Comparison of ENCODE assay signal across 8 mouse cellular contexts in the genomic region with DNA sequence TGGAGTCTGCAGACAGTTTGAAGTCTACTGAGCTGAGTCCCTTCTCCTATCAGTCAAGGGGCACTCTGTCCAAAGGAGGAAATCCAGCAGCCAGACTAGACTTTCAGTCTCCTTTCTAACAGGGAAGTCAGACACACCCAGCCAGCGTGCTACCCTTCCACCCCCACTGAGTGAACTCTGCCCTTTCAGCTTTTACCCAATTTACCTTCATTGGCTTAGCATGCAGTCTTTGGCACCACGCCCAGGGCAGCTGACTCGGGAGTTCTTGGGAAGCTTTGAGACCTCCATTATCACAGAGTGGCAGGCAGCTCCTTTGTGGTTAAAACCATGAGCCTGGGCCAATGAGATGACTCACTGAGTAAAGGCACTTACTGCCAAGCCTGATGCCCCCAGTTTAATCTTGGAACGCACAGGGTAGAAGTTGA.
A peak's percentile ranks its signal among the peaks of the same experiment; 100 is the strongest.
DNase-seq lines count a peak whose midpoint lies in the region; TF ChIP-seq lines count a peak whose summit lies in the region.

No protein-coding gene starts in this region.

- no peak for TF ChIP-seq CTCF in C2C12 (IDR thresholded peaks at IDR 0.05; ENCODE audit: control insufficient read depth, insufficient read depth, insufficient read length)

- no peak overlapping the region for H3ac ChIP-seq in C2C12 (ENCODE audit: control insufficient read depth, insufficient read length, low read depth)

- H3K36me3 ChIP-seq in C2C12 (ENCODE audit: control insufficient read depth, insufficient read depth) = no peaks in the 10 kb centered on the region

- no peaks in the 10 kb centered on the region for H3K27me3 ChIP-seq in C2C12 (ENCODE audit: control insufficient read depth, insufficient read depth, insufficient read length)

- no peaks in the 10 kb centered on the region for H3K79me3 ChIP-seq in C2C12 (ENCODE audit: low read depth)

- no peak overlapping the region for H3K4me3 ChIP-seq in C2C12 (ENCODE audit: insufficient read depth, poor library complexity, severe bottlenecking)

- no peaks in the 10 kb centered on the region for H3K79me2 ChIP-seq in C2C12 (ENCODE audit: control insufficient read depth, insufficient read depth)

- peak; percentile 80 for DNase-seq in 3134 (ENCODE audit: extremely low read depth, insufficient read length, low spot score)
- DNase-seq in c-Kit-positive CD71-positive TER-119-positive erythroid progenitor cells, embryonic 14.5 days (ENCODE audit: low spot score) = peak; percentile 100
- peak; percentile 71 for DNase-seq in heart, adult 8-10 months (ENCODE audit: low spot score)
- DNase-seq in kidney, postnatal 10 days = peak; percentile 93
- peak; percentile 90 to 93 for DNase-seq in lung, adult 18-20 months
- DNase-seq in spleen, adult 12 weeks (ENCODE audit: low spot score) = peak; percentile 94
- no peak for DNase-seq in T-cell, adult 2 months (ENCODE audit: low spot score)

TF ChIP-seq in C2C12, 6 proteins besides CTCF, POLR2A, EP300 and RAD21:
- TF ChIP-seq MYOG (IDR thresholded peaks at IDR 0.05; ENCODE audit: control insufficient read depth, extremely low read depth, insufficient read length) = no peak
- peak; percentile 49 for TF ChIP-seq USF1 (IDR thresholded peaks at IDR 0.05; ENCODE audit: low read depth)
